Mouse (Mus musculus) retina, postnatal 1 day (tissue): Measurements from ENCODE around the gene A730015C16Rik.

Experiments
- DNase-seq: peaks from one replicate; pipeline ENCODE4 v3.0.0-alpha.2; 2012

Gene A730015C16Rik

DNA sequence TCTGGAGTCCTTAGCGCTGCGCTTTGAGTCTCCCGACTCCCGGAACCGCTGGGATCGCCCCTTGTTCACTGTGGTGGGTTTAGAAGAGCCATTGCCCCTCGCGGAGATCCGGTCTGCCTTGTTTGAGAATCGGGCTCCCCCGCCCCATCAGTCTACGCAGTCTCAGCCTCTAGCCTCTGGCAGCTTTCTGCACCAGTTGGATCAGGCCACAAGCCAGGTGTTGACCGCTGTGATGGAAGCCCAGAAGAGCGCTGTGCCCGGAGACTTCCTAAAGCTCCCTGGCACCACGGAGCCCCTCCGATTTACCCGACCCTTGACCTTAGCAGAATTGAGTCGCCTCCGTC, at the start of gene A730015C16Rik:
Gene A730015C16Rik (minus strand): TSS at position 115 of the 344 bp plus-strand sequence.
- DNase-seq = no peak

DNA sequence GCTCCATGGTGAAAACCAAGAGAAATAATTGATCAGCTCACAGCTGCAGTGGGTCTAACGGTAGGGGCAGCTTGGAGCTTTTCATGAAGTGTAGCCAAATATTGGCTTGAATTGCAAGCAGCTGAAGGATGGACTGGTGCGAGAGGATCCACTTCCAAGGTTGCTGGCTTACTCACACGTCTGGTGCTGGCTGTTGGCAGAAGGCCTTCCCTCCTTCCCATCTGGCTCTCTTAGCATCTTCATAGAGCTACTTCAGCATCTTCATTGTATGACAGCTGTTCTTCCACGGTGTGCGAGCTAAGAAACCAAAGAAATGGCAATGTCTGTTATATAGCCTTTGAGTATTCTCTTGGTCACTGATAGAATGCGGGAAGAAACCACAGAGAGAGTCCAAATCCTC, 42.5 kb upstream of the A730015C16Rik start:
- DNase-seq = no peak

DNA sequence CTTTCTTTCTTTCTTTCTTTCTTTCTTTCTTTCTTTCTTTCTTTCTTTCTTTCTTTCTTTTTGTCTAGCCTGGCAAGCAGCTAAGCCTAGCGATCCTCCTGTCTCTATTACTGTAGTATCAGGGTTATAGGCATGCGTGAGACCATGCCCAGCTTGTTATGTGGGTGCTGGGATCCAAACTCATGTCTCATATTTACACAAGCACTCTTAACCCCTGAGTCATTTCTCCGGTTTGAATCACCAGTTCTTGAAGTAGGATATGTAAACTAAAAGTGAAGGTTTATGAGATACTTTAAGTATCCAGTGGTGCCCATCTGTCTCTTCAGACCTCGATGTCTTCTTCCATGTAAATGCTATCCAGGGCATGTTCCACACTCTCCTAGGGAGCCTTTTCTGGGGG, 39.0 kb upstream of the A730015C16Rik start:
- no peak for DNase-seq

DNA sequence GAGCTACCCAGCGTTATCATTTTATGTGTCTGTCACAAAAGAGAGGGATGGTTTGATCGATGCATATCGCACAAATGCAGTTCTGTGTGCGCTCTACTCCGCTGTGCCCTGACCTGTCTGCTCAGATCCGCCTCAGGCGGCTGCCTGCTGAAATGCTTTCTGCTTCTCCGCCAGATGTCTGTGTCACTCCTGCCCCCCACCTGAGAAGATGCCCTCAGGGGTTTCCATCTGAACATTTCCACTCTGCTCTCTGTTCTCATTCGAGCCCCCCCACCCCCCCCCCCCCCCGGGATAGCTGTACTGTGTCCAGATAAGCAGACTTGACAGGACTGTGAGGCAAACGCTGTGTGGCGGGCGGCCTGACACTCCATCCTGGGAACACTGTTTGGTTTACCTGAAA, 35.4 kb upstream of the A730015C16Rik start:
- peak; percentile 70 for DNase-seq

DNA sequence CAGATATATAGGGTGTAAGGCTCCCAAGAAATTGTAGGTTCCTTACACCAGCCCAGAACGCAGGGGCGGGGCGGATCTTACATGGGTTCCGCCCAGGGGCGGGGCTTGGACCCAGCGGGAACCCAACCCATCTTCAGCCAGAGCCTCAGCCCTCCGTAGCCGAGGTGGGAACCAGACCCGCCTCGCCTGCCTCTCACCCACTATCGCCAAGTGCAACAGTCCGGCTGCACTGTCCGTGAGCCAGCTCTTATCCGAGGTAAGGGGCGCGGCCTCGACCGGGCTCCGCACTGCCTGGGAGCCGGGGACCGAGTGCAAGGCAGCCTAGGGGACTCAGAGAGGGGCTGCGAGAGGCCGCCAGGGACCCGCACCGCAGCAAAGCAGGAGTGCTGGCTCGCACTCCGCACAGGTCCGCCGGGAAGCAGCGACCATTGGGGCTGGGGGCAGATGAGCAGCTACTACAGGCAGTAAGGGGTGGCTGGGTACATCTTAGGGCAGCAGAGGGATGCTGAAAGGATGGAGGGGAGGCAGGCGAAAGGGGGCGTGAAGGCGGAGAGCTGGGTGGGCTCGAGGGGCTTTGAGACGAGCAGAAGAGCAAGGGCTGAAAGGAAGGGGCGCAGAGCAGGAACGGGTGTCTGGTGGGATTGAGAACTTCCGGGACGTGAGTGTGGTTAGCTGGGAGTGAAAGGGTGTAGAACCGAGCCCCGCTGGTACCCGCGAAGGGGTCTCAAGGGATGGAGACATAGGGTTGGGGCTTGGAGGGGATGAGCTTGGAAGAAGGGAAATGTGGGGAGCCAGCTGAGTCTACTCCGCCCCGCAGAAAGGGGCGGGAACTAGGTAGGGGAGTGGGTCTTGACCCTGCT, 30.8 kb upstream of the A730015C16Rik start, which contains the start of gene Rab3b:
Gene Rab3b (plus strand): TSS at position 101 of the 860 bp plus-strand sequence.
- peak; percentile 80 for DNase-seq

DNA sequence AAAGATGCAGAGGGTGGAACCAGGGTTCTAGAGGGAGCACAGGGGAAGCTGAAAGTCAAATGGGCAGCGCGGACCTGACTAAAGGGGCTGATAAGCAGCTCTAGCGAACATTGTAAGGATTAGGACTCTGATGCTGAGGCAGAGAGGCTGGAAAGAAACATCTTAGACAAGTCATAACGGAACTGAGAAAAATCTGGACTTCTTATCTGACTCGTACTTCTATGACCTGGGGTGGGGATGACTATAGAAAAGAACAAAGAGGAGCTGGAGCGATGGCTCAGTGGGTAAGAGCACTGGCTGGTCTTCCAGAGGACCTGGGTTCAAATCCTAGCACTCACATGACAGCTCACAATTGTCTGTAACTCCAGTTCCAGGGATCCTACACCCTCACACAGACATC, 29.5 kb upstream of the A730015C16Rik start:
- no peak for DNase-seq

DNA sequence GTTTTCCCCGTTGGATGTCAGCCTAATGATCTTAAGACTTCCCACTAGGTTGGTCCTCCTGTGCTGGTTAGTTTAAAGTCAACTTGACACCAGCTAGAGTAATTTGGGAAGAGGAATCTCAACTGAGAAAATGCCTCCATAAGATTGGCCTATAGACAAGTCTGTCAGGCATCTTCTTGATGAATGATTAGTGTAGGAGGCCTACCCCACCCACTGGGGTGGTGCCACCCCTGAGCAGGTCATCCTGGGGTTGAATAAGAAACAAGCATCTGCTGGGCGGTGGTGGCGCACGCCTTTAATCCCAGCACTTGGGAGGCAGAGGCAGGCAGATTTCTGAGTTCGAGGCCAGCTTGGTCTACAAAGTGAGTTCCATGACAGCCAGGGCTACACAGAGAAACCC, 25.3 kb upstream of the A730015C16Rik start:
- DNase-seq = no peak

DNA sequence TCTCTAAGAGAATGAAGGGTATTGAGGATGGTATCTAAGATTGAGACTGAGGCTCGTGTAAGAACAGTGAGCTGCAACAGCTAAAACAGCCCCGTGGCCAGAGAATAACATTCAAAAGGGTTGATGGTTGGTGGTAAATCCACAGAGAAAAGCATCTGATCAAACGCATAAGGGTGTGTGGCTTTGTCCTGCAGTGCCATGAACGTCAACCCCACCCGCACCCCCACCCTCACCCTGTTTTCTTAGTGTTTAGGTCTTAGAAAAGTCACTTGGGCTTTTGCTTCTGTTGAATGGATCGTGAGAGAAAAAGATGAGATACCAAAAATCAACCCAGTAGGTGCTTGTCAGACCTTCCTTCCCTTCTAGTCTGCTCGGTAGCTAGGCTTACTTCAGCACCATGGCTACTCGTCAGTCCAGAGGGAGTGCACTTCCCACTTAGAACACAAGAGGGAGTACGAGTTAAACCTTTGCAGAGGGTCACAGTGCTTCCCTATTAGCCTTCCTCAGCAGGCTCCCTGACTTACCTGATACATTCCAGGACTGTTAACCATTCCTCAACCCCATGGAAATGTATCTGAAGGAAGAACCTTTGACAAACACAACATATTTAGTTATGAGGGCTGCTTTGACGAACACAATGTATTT, 21.4 kb upstream of the A730015C16Rik start:
- DNase-seq = peak; percentile 91

DNA sequence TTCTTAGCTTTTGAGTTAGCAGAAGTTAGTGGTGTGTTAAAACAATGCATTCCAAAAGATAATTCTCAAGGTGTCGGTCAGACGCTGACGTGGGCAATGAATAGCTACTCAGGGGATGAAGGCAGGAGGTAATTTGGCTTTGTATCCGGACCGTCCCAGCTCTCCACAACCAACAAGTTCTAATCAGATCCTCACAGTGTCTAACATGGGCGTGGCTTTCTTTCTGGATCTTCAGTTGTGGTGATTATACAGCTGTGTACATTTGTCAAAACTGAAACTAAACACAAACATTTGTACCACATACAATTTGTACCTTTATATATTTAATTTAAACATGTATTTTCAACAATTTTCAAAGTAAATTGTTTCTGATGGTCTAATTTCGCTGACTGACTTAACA, 18.4 kb upstream of the A730015C16Rik start:
- DNase-seq = no peak

DNA sequence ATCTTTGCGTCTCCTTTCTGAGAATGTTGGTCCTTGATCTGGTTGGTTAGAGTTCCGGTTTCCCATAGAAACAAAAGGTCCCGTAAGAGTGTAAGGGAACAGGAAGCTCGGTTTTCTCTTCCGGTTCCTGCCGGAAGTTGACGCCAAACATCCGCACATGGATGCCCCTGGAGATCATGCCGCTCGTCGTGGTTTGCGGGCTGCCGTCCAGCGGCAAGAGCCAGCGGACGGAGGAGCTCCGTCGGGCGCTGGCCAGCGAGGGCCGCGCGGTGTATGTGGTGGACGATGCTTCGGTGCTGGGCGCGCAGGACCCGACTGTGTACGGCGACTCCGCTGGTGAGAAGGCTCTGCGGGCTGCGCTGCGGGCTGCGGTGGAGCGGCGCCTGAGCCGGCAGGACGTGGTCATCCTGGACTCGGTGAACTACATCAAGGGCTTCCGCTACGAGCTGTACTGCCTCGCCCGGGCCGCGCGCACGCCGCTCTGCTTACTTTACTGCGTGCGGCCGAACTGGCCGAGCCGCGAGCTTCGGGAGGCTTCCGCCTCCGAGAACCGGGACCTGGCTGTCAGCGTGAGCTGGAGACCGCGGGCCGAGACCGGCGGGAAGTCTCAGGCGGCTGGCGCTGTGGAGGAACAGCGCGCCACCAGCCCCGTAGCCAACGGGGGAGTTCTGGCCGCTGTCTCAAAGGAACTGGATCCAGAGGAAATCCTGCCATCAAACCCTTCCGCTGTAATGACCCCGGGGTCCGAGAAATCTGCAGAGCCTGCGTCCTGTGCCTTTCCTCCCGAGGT, 509 bp downstream of the A730015C16Rik start, which contains the start of gene Kti12:
Gene Kti12 (plus strand): TSS at position 71 of the 790 bp plus-strand sequence.
- peak; percentile 95 for DNase-seq

DNA sequence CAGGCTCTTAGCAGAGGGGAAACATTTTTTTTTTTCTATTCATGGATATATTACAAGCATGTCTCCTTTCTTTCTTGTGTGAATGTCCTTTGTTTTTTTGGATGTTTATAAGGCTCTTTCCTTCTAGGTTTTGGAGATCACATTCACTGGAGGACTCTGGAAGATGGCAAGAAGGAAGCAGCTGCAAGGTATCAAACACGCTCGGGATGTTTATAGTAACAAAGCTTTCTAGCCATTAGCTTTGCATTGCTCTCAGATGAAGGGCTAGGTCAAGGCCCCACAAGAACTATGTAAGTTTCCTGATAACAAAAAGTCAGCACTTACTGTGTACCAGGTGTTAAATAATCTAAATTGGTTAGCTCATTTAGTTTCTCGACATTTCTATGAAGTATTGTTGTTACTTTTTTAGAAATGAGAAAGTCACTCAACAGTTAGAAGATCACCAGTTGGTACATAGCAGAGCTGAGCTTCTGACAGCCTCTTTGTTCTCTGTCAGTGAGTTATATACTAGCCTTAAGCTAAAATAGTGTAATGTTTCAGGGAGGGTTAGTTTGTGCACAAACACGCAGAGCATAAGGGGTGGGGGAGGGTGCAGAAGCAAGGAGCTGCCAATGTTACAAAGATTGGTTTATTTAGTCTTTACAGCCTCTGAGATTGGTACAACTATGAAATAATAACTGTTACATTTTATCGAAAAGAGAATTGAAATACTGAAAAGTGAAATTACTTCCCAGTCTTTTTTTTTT, 2.4 kb downstream of the A730015C16Rik start:
- no peak for DNase-seq

DNA sequence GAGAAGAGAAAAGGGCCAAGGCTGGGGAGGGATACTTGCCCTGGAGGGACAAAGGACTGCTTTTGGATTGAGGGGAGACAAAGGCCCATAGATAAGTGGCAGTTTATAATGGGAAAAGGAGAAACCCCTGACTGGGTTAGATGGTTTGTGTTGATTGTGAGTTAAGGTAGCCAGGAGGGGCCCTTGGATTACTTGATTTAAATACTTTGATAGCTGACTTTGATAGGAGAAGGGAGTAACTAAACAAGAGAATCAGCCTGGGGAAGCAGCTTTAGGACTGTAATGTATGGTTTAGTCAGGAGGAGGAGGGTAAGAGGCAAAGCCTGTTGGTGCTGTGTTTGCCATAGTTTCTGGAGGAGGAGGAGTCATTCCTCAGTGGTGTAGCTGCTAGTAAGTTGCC, 5.1 kb downstream of the A730015C16Rik start:
- no peak for DNase-seq

DNA sequence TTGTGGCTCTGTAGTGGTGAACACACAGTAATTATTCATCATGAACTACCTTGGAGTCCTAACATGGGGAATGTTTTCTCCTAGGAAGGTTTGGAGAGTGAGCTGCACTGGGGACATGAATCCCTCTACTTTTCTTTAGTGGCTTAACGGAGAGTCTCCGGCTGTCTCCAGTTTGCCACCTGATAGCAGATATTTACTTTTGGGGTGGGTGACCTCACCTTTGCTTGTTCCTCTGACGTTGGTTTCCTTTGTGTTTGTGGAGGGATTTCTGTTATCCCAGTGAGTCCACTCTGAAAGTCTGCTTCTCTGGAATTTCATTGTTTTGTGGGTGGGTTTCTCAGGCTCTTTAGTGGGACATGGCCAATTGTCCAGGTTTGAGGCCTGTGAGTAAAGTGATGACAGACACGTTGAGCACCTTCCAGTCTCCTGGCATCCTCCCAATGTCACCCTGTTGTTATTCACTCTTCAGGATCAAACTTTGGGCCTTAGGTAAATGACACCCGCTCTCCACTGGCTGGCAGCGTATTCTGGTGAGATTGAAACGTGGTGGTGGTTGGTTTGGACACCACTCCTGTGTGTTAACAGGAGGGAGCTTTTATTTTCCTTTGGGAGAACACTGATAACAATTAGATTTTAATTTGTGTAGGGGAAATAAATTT, 6.4 kb downstream of the A730015C16Rik start:
- no peak for DNase-seq

DNA sequence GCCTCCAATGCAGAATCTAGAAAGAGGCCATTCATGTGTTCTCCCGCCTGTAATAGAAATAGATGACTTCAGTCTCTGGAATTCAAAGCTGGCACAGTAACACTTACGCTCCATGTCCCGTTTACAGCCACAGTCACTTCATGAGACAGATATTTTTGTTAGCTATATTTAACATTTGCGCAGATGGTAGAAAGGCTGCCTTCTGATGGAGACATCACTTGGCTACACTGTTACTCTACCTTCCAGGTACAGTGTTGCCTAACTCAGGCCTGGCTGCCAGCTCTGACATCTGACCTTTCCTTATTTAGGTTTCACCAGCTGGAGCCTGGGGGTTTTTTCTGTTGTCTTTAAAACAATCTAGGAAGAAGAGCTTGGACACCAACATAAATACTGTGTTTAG, 10.4 kb downstream of the A730015C16Rik start:
- DNase-seq = no peak

DNA sequence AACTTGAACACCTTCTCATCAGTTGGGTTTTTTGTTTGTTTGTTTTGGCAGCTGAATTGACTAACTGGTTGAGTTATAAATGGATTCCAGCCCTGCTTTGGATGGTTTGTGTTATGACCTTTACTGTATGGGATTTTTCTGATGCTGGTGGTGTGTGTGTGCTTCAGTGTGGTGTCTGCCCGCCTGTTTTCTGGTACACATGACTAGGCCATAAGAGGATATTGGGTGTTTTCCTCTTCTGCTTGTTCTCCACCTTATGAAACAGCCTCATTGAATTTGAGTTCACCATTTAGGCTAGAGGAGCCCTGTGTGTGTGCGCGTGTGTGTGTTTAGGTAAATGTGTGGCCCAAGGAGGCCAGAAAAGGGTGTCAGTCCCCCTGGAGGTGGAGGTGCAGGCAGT, 12.9 kb downstream of the A730015C16Rik start:
- DNase-seq = no peak

DNA sequence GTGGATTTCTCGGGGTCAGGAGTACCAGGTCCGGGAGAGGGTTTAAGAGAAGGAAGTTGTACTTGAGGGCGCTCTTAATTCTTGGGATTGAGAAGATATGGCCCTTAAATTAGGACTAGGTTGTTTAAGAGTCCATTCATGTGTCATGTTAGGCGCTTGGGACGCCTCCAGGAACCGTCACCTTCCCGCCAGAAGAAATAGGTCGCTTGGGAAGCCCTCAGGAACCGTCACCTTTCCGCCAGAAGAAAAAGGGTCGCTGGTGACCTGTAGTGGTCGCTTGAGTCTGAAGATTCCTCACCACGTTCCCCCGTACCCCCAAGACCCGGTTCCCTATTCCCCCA, 13.5 kb downstream of the A730015C16Rik start:
- peak; percentile 36 for DNase-seq

DNA sequence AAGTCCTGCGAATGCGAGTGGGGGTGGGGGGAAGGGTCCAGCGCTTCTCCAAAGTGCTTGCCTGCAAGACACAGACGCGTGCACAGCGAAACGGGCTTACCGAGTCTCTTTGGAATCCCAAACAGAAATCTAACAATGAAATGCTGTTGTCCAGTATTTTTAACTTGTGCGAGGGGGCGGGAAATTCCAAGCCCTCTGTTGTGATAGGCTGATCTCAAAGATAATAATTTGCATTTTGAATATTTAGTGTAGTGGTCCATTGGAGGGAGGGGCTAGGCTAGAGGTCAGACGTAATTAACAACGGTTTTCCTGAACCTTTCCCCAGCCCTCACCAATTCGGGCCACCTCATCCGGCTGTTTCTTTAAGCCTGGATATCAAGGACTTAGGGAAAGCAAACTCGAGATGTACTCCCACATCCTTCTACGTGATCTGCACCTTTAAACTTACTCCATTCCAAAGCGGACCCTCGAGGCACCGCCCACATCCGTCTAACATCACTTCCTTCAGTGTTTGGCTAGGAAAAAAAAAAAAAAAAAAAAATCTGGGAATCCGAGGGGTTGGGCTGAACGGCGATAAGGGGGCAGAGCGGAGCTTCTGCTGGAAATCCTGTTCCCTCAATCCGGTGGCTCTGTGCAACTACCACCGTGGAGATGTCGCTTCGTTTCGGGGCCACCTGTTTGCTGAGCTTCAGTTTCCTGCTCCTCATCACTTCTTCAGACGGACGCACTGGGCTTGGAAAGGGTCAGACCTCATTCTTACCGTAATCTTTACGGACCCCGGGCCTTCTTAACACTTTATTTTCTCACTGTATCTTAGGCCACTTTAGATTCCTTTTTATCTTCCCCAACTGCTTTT, 14.1 kb downstream of the A730015C16Rik start, which contains the start of gene Txndc12:
Gene Txndc12 (plus strand): TSS at position 487 of the 856 bp plus-strand sequence.
- peak; percentile 97 for DNase-seq

DNA sequence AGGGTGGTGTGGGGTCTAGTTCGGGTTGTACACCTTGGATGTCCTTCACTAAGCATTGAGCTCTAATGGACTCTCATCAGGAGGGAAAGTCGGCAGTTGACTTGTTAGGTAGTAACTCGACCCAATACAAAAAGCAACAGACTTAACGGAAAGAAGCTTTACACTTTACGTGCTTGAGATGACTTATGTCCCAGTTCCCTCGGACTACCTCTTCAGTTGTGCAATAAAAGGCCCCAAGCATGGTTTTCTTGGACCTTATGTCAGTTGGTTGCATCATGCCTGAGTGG, 14.6 kb downstream of the A730015C16Rik start:
- no peak for DNase-seq

DNA sequence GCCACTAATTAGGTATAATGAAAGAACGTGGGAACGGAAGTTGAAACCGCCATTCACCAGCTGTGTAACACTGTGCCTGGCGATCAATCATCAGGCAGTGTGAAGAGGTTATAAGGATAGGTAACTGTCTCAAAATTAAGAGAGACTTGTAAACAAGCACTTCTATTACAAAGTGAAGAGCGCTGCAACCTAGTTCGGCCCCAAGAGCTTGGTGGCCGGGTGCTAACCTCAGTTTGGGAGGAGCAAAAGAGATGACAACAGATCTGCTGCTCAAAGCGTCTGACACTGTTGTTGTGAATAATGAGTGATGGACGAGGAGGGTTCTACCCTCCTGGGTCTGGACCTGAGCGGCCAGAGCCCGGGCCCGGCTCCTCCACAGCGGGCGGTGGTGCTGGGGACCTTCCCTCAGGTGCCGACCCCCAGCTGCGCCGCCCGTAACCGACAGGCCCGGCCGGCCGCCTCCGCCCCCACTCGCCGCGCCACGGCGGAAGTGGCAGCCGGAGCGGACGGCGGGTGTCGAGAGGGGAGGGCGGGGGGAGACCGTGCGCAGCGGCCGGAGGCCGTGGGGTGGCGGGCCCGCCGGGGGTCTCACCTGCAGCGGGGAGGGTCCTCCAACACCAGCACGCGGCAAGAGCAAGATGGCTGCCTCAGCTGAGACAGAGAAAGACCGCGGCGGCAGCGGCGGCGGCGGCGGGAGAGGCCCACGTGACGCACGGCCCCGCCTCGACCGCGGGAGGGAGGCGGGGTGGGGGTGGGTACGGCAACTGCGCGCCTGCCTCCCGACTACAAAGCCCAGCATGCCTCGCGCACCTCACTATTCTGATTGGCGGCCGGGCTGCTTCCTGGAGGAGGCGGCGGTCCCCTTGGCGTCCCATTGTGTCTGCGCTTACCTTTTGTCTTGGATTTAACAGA, 15.2 kb downstream of the A730015C16Rik start, which contains the start of gene Btf3l4:
Gene Btf3l4 (minus strand): TSS at position 699 of the 912 bp plus-strand sequence.
- peak; percentile 98 for DNase-seq

DNA sequence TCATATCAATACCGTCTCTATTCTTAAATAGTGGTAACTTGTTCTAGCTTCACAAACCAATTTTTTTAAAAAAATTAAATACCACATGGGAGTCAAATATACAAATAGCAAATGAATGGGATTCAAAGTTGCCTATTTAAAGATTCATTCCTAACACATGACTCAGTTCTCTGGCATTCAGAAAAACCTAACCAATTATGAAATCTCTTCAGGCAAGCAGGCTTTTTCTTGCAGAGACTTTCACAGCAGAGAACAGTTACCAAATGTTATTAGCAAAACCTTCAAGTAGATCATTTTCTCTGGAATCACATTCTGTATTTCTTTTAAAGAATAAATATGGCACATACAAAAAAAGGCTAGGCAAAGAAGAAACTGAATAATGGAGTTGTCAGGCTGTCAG, 17.7 kb downstream of the A730015C16Rik start:
- no peak for DNase-seq
